Mouse (Mus musculus) heart, embryonic 10.5 days (tissue): ENCODE measurements around the gene Cst12. TPM values are rescaled to one million over a fixed set of nuclear protein-coding genes. Genes with fewer than 3 reads are reported as not detected.

Experiments
- DNase-seq: peaks from one replicate; pipeline ENCODE4 v3.0.0-alpha.2; 2017; ENCODE audit warnings: low spot score
- H3K27ac ChIP-seq: fragments of 300-500 bp; sonication (generic); 2 replicates; pipeline ENCODE4 v1.5.1; 2016; ENCODE audit warnings: mild to moderate bottlenecking
- H3K27me3 ChIP-seq: fragments of 300-500 bp; sonication (generic); 2 replicates; pipeline ENCODE4 v1.6.1; 2016; ENCODE audit warnings: mild to moderate bottlenecking; ENCODE audit not compliant: poor library complexity, insufficient read depth, severe bottlenecking
- H3K36me3 ChIP-seq: fragments of 300-500 bp; sonication (generic); 2 replicates; pipeline ENCODE4 v1.6.1; 2016; ENCODE audit warnings: mild to moderate bottlenecking, moderate library complexity
- H3K4me1 ChIP-seq: fragments of 300-500 bp; sonication (generic); 2 replicates; pipeline ENCODE4 v1.6.1; 2016; ENCODE audit warnings: mild to moderate bottlenecking
- H3K4me3 ChIP-seq: fragments of 300-500 bp; sonication (generic); 2 replicates; pipeline ENCODE4 v1.5.1; 2016; ENCODE audit warnings: mild to moderate bottlenecking, moderate library complexity
- H3K9me3 ChIP-seq: fragments of 300-500 bp; sonication (generic); 2 replicates; pipeline ENCODE4 v1.6.1; 2016; ENCODE audit warnings: mild to moderate bottlenecking, moderate library complexity
- WGBS: fragments of 180-500 bp; shearing (Covaris S2); methylation state at CpG from one replicate; pipeline ENCODE4 v1.1.7; 2016; 5-methylcytosine and 5-hydroxymethylcytosine counted together
- polyA plus RNA-seq: library from polyadenylated mRNA; unstranded; fragments of >200 nt; fragmentation: Nextera tagmentation; extraction: Ambion mirVana; gene quantifications from 2 replicates; pipeline ENCODE4 v1.2.1, GENCODE M21; 2016

Gene Cst12
- polyA plus RNA-seq, 1 experiment from 2014 or later: not detected

- Histone ChIP-seq H3K4me1 (no peaks in the 10 kb centered on the region), H3K27ac (no peak within 1 kb of the TSS), H3K36me3 (no peaks in the 10 kb centered on the region), H3K4me3 (no peak within 1 kb of the TSS), H3K27me3 (no peaks in the 10 kb centered on the region), H3K9me3 (no peaks in the 10 kb centered on the region)
- DNase-seq: no peak
Observed at GRCm38 (mm10) chr2:148819909-148820308, 30.7 kb downstream of the Cst12 start, which contains the start of gene Cst13. Gene Cst13, plus strand, starts transcription at chr2:148820081.

DNA sequence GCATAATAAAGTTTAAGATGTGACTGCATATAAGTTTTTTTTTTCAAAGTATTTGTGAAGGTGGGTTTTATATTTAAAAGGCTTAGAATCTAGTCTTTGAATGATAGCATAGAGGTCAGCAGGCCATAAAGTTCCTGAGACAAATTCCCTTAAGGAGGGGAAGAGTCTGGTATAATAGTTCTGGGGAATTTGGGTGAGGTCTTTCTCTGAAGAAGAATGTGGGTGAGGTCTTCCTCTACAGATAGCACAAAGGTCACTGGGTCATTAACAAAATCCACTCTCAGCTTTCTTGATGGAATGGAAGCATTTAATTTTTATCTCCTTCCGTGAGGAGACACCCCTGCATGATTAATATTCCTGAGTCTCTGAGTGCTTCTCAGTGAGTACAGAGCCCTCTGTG is 36.8 kb downstream of the Cst12 start:
- no peaks in the 10 kb centered on the region for H3K4me1 ChIP-seq
- H3K27ac ChIP-seq: no peak overlapping the region
- H3K36me3 ChIP-seq: no peaks in the 10 kb centered on the region
- H3K4me3 ChIP-seq: no peak overlapping the region
- WGBS: 72% methylated on average over 1 of the region's 1 CpGs
- H3K27me3 ChIP-seq: no peaks in the 10 kb centered on the region
- no peaks in the 10 kb centered on the region for H3K9me3 ChIP-seq
- no peak for DNase-seq

- no peak within 1 kb of the TSS for H3K4me3 ChIP-seq
- H3K36me3 ChIP-seq: no peaks in the 10 kb centered on the region
- no peak for DNase-seq
- H3K9me3 ChIP-seq: no peaks in the 10 kb centered on the region
- 65% methylated on average over 4 of the region's 4 CpGs for WGBS
- H3K4me1 ChIP-seq: no peaks in the 10 kb centered on the region
- no peak within 1 kb of the TSS for H3K27ac ChIP-seq
- no peaks in the 10 kb centered on the region for H3K27me3 ChIP-seq
Observed at GRCm38 (mm10) chr2:148834912-148835311, 45.8 kb downstream of the Cst12 start, which contains the start of gene Cst9. Gene Cst9, plus strand, starts transcription at chr2:148835147.

- Histone ChIP-seq H3K36me3 (no peaks in the 10 kb centered on the region), H3K9me3 (no peaks in the 10 kb centered on the region), H3K4me1 (no peaks in the 10 kb centered on the region), H3K27ac (no peak overlapping the region), H3K27me3 (no peaks in the 10 kb centered on the region), H3K4me3 (no peak overlapping the region)
- DNase-seq: no peak
- WGBS: 83% methylated on average over 5 of the region's 5 CpGs
Observed at GRCm38 (mm10) chr2:148838075-148838777, 49.1 kb downstream of the Cst12 start.

GRCm38 (mm10) chr2:148839224-148839623 is 50.1 kb downstream of the Cst12 start:
- no peaks in the 10 kb centered on the region for H3K9me3 ChIP-seq
- no peaks in the 10 kb centered on the region for H3K4me1 ChIP-seq
- H3K4me3 ChIP-seq: no peak overlapping the region
- no peaks in the 10 kb centered on the region for H3K36me3 ChIP-seq
- no peaks in the 10 kb centered on the region for H3K27me3 ChIP-seq
- H3K27ac ChIP-seq: no peak overlapping the region
- no peak for DNase-seq
- 52% methylated on average over 2 of the region's 2 CpGs for WGBS

Other genes with a start within 250 kb of the Cst12 start
- 75.2 and 102 TPM in 2 replicates for gene Nxt1, start 116.8 kb upstream of the Cst12 start, polyA plus RNA-seq
- 16.9 and 18.3 TPM in 2 replicates for gene Gzf1, start 108.3 kb upstream of the Cst12 start, polyA plus RNA-seq
- gene Napb, start 56.9 kb upstream of the Cst12 start, polyA plus RNA-seq: 2.5 and 2.7 TPM in 2 replicates
- gene Cstl1, start 39.0 kb upstream of the Cst12 start, polyA plus RNA-seq: not detected in 2 replicates
- not detected in 2 replicates for gene Cst11, start 17.9 kb upstream of the Cst12 start, polyA plus RNA-seq
- not detected in 2 replicates for gene 8030411F24Rik, start 7.4 kb upstream of the Cst12 start, polyA plus RNA-seq
- not detected in 2 replicates for gene Cst8, start 9.4 kb downstream of the Cst12 start, polyA plus RNA-seq
- gene Cst13, start 30.7 kb downstream of the Cst12 start, polyA plus RNA-seq: not detected in 2 replicates
- 0.74 and 0.80 TPM in 2 replicates for gene Cst9, start 45.8 kb downstream of the Cst12 start, polyA plus RNA-seq
- gene 9230104L09Rik, start 75.7 kb downstream of the Cst12 start, polyA plus RNA-seq: not detected in 2 replicates
- gene Cst3, start 86.3 kb downstream of the Cst12 start, polyA plus RNA-seq: 567 and 803 TPM in 2 replicates
- not detected in 2 replicates for gene Gm1330, start 213.9 kb downstream of the Cst12 start, polyA plus RNA-seq
- gene Gm10750, start 227.9 kb downstream of the Cst12 start, polyA plus RNA-seq: not detected in 2 replicates